Mouse (Mus musculus): ENCODE results near the gene Fgd2. TPM values are rescaled to one million over a fixed set of nuclear protein-coding genes. Genes with fewer than 3 reads are reported as not detected.
"Not testable (repeated sequence)": the region's sequence is repeated elsewhere in the genome, so short reads cannot be mapped to it uniquely, and the experiment has no call there.

Fgd2 gene
- polyA plus RNA-seq, 1 experiment from 2014 or later: 9.7 TPM

- Histone ChIP-seq H3K9me3 (ENCODE audit: control insufficient read depth, low read length) (no peaks in the 10 kb centered on the region), H3K4me1 (replicated peaks; ENCODE audit: control insufficient read depth, insufficient read depth, low read length) (peaks cover 18% of the 10 kb centered on the region), H3K4me2 (ENCODE audit: low read length) (no peak overlapping the region), H3K36me3 (ENCODE audit: control insufficient read depth, insufficient read depth) (no peaks in the 10 kb centered on the region), H3K27me3 (replicated peaks; ENCODE audit: control insufficient read depth, insufficient read depth, low read length) (peaks cover 1% of the 10 kb centered on the region; the same call in 1 of the 2 replicates), H3K9ac (replicated peaks; ENCODE audit: low read depth, low read length) (no peak overlapping the region), H3K27ac (ENCODE audit: low read length) (no peak overlapping the region), H3K4me3 (replicated peaks; ENCODE audit: low read length) (no peak overlapping the region)
- ATAC-seq: no peak
- WGBS: 64% methylated on average over 14 of the region's 14 CpGs
These were observed 32.8 kb downstream of the Fgd2 start for GRCm38 (mm10) chr17:29393335-29394089.

GRCm38 (mm10) chr17:29394106-29394760 lies 33.5 kb downstream of the Fgd2 start:
- Histone ChIP-seq H3K9me3 (ENCODE audit: control insufficient read depth, low read length) (no peaks in the 10 kb centered on the region), H3K27ac (ENCODE audit: low read length) (no peak overlapping the region), H3K4me1 (replicated peaks; ENCODE audit: control insufficient read depth, insufficient read depth, low read length) (peaks cover 22% of the 10 kb centered on the region), H3K4me3 (replicated peaks; ENCODE audit: low read length) (no peak overlapping the region), H3K27me3 (replicated peaks; ENCODE audit: control insufficient read depth, insufficient read depth, low read length) (peaks cover 3% of the 10 kb centered on the region; the same call in 1 of the 2 replicates), H3K36me3 (ENCODE audit: control insufficient read depth, insufficient read depth) (no peaks in the 10 kb centered on the region), H3K9ac (replicated peaks; ENCODE audit: low read depth, low read length) (no peak overlapping the region), H3K4me2 (ENCODE audit: low read length) (no peak overlapping the region)
- 72% methylated on average over 9 of the region's 9 CpGs for WGBS
- no peak for ATAC-seq

- not testable (repeated sequence) for ATAC-seq; H3K4me2 ChIP-seq (ENCODE audit: low read length); H3K27me3 ChIP-seq (replicated peaks; ENCODE audit: control insufficient read depth, insufficient read depth, low read length); H3K9ac ChIP-seq (replicated peaks; ENCODE audit: low read depth, low read length); H3K9me3 ChIP-seq (ENCODE audit: control insufficient read depth, low read length); H3K4me3 ChIP-seq (replicated peaks; ENCODE audit: low read length); H3K27ac ChIP-seq (ENCODE audit: low read length); H3K36me3 ChIP-seq (ENCODE audit: control insufficient read depth, insufficient read depth)
- WGBS: 76% methylated on average over 2 of the region's 2 CpGs
- peaks cover 22% of the 10 kb centered on the region for H3K4me1 ChIP-seq (replicated peaks; ENCODE audit: control insufficient read depth, insufficient read depth, low read length)
These were observed 34.0 kb downstream of the Fgd2 start for GRCm38 (mm10) chr17:29394761-29395160.

- WGBS: 65% methylated on average over 7 of the region's 7 CpGs
- ATAC-seq: no peak
- H3K4me2 ChIP-seq (ENCODE audit: low read length): no peak overlapping the region
These were observed 34.7 kb downstream of the Fgd2 start for GRCm38 (mm10) chr17:29395381-29395780.

GRCm38 (mm10) chr17:29396056-29396799 lies 35.5 kb downstream of the Fgd2 start:
- Histone ChIP-seq H3K9ac (replicated peaks; ENCODE audit: low read depth, low read length) (no peak overlapping the region), H3K27me3 (replicated peaks; ENCODE audit: control insufficient read depth, insufficient read depth, low read length) (peaks cover 3% of the 10 kb centered on the region; the same call in 1 of the 2 replicates), H3K9me3 (ENCODE audit: control insufficient read depth, low read length) (no peaks in the 10 kb centered on the region), H3K4me1 (replicated peaks; ENCODE audit: control insufficient read depth, insufficient read depth, low read length) (peaks cover 22% of the 10 kb centered on the region), H3K4me3 (replicated peaks; ENCODE audit: low read length) (no peak overlapping the region), H3K27ac (ENCODE audit: low read length) (no peak overlapping the region), H3K36me3 (ENCODE audit: control insufficient read depth, insufficient read depth) (no peaks in the 10 kb centered on the region), H3K4me2 (ENCODE audit: low read length) (no peak overlapping the region)
- WGBS: 53% methylated on average over 6 of the region's 6 CpGs
- ATAC-seq: no peak

More at GRCm38 (mm10) chr17:29395381-29395780, 34.7 kb downstream of the Fgd2 start:
- H3K36me3 ChIP-seq (ENCODE audit: control insufficient read depth, insufficient read depth): no peaks in the 10 kb centered on the region
- H3K27ac ChIP-seq (ENCODE audit: low read length): no peak overlapping the region
- H3K27me3 ChIP-seq (replicated peaks; ENCODE audit: control insufficient read depth, insufficient read depth, low read length): peaks cover 3% of the 10 kb centered on the region; the same call in 1 of the 2 replicates
- no peak overlapping the region for H3K4me3 ChIP-seq (replicated peaks; ENCODE audit: low read length)
- H3K9me3 ChIP-seq (ENCODE audit: control insufficient read depth, low read length): no peaks in the 10 kb centered on the region
- peaks cover 22% of the 10 kb centered on the region for H3K4me1 ChIP-seq (replicated peaks; ENCODE audit: control insufficient read depth, insufficient read depth, low read length)
- no peak overlapping the region for H3K9ac ChIP-seq (replicated peaks; ENCODE audit: low read depth, low read length)

- peaks cover 22% of the 10 kb centered on the region for H3K4me1 ChIP-seq (replicated peaks; ENCODE audit: control insufficient read depth, insufficient read depth, low read length)
- H3K27me3 ChIP-seq (replicated peaks; ENCODE audit: control insufficient read depth, insufficient read depth, low read length): peaks cover 3% of the 10 kb centered on the region; the same call in 1 of the 2 replicates
- H3K9me3 ChIP-seq (ENCODE audit: control insufficient read depth, low read length): no peaks in the 10 kb centered on the region
- H3K27ac ChIP-seq (ENCODE audit: low read length): no peak overlapping the region
- no peaks in the 10 kb centered on the region for H3K36me3 ChIP-seq (ENCODE audit: control insufficient read depth, insufficient read depth)
- H3K4me2 ChIP-seq (ENCODE audit: low read length): no peak overlapping the region
- ATAC-seq: peak; percentile 72
- 17% methylated on average over 6 of the region's 6 CpGs for WGBS
- no peak overlapping the region for H3K9ac ChIP-seq (replicated peaks; ENCODE audit: low read depth, low read length)
- H3K4me3 ChIP-seq (replicated peaks; ENCODE audit: low read length): no peak overlapping the region
These were observed 36.1 kb downstream of the Fgd2 start for GRCm38 (mm10) chr17:29396821-29397242.

GRCm38 (mm10) chr17:29397480-29398433 lies 37.0 kb downstream of the Fgd2 start:
- peaks cover 22% of the 10 kb centered on the region for H3K4me1 ChIP-seq (replicated peaks; ENCODE audit: control insufficient read depth, insufficient read depth, low read length)
- H3K27ac ChIP-seq (ENCODE audit: low read length): no peak overlapping the region
- no peaks in the 10 kb centered on the region for H3K9me3 ChIP-seq (ENCODE audit: control insufficient read depth, low read length)
- ATAC-seq: peak; percentile 78
- H3K27me3 ChIP-seq (replicated peaks; ENCODE audit: control insufficient read depth, insufficient read depth, low read length): peaks cover 3% of the 10 kb centered on the region; the same call in 1 of the 2 replicates
- 1% methylated on average over 27 of the region's 27 CpGs for WGBS
- H3K4me2 ChIP-seq (ENCODE audit: low read length): peak overlapping the region; percentile 55
- H3K4me3 ChIP-seq (replicated peaks; ENCODE audit: low read length): peak overlapping the region; percentile 19
- H3K36me3 ChIP-seq (ENCODE audit: control insufficient read depth, insufficient read depth): no peaks in the 10 kb centered on the region
- peak overlapping the region; percentile 48 for H3K9ac ChIP-seq (replicated peaks; ENCODE audit: low read depth, low read length)

GRCm38 (mm10) chr17:29398434-29399026 lies 37.8 kb downstream of the Fgd2 start:
- peak overlapping the region; percentile 55 for H3K4me2 ChIP-seq (ENCODE audit: low read length)
- H3K4me3 ChIP-seq (replicated peaks; ENCODE audit: low read length): peak overlapping the region; percentile 19
- H3K27ac ChIP-seq (ENCODE audit: low read length): no peak overlapping the region
- no peaks in the 10 kb centered on the region for H3K9me3 ChIP-seq (ENCODE audit: control insufficient read depth, low read length)
- peak overlapping the region; percentile 48 for H3K9ac ChIP-seq (replicated peaks; ENCODE audit: low read depth, low read length)
- no peak for ATAC-seq
- H3K27me3 ChIP-seq (replicated peaks; ENCODE audit: control insufficient read depth, insufficient read depth, low read length): peaks cover 3% of the 10 kb centered on the region; the same call in 1 of the 2 replicates
- H3K36me3 ChIP-seq (ENCODE audit: control insufficient read depth, insufficient read depth): no peaks in the 10 kb centered on the region
- 11% methylated on average over 17 of the region's 17 CpGs for WGBS
- H3K4me1 ChIP-seq (replicated peaks; ENCODE audit: control insufficient read depth, insufficient read depth, low read length): peaks cover 22% of the 10 kb centered on the region

Data from forebrain, embryonic 16.5 days (tissue).